Mouse (Mus musculus) heart, embryonic 16.5 days (tissue): Measurements from ENCODE around the gene Gm8298. TPM values are rescaled to one million over a fixed set of nuclear protein-coding genes. Genes with fewer than 3 reads are reported as not detected.
"Not testable (repeated sequence)": the region's sequence is repeated elsewhere in the genome, so short reads cannot be mapped to it uniquely, and the experiment has no call there.

ENCODE experiments used
- ATAC-seq: fragments of 200-750 bp; cut with Nextera tagmentation; replicated peaks from 2 replicates; pipeline ENCODE4 v1.8.0; 2017; ENCODE audit warnings: moderate number of reproducible peaks; ENCODE audit not compliant: insufficient read depth, low FRiP score; ENCODE audit errors: extremely low read depth
- H3K27ac ChIP-seq: fragments of 300-500 bp; sonication (generic); 2 replicates; pipeline ENCODE4 v1.5.1; 2014; ENCODE audit warnings: mild to moderate bottlenecking, low read length, control low read depth, moderate library complexity
- H3K27me3 ChIP-seq: fragments of 300-500 bp; sonication (generic); 2 replicates; pipeline ENCODE4 v1.6.1; 2014; ENCODE audit warnings: low read length, mixed read lengths; ENCODE audit not compliant: control insufficient read depth, insufficient read depth
- H3K36me3 ChIP-seq: fragments of 300-500 bp; sonication (generic); 2 replicates; pipeline ENCODE4 v1.6.1; 2014; ENCODE audit not compliant: control insufficient read depth, insufficient read depth
- H3K4me1 ChIP-seq: fragments of 300-500 bp; sonication (generic); 2 replicates; pipeline ENCODE4 v1.6.1; 2014; ENCODE audit warnings: low read length, mixed read lengths; ENCODE audit not compliant: control insufficient read depth, insufficient read depth
- H3K4me2 ChIP-seq: fragments of 300-500 bp; sonication (generic); 2 replicates; pipeline ENCODE4 v1.6.1; 2014; ENCODE audit warnings: low read depth, mild to moderate bottlenecking, control low read depth, low read length
- H3K4me3 ChIP-seq: fragments of 300-500 bp; sonication (generic); 2 replicates; pipeline ENCODE4 v1.5.1; 2014; ENCODE audit warnings: mild to moderate bottlenecking, control low read depth, low read length
- H3K9ac ChIP-seq: fragments of 300-500 bp; sonication (generic); 2 replicates; pipeline ENCODE4 v1.6.1; 2014; ENCODE audit warnings: low read length, control low read depth
- H3K9me3 ChIP-seq: fragments of 300-500 bp; sonication (generic); replicated peaks from 2 replicates; pipeline ENCODE4 v1.6.1; 2016; ENCODE audit warnings: low read length; ENCODE audit not compliant: control insufficient read depth
- WGBS: fragments of 180-500 bp; shearing (Covaris S2); extraction: QIAGEN DNeasy Blood & Tissue Kit; methylation state at CpG from one replicate; pipeline ENCODE4 v1.1.7; 2014; 5-methylcytosine and 5-hydroxymethylcytosine counted together
- polyA plus RNA-seq: library from polyadenylated mRNA; unstranded; fragments of >200 nt; fragmentation: Nextera tagmentation; extraction: Ambion mirVana; gene quantifications from 2 replicates; pipeline ENCODE4 v1.2.1, GENCODE M21; 2015

Gene Gm8298
- not detected in 2 replicates for polyA plus RNA-seq

DNA sequence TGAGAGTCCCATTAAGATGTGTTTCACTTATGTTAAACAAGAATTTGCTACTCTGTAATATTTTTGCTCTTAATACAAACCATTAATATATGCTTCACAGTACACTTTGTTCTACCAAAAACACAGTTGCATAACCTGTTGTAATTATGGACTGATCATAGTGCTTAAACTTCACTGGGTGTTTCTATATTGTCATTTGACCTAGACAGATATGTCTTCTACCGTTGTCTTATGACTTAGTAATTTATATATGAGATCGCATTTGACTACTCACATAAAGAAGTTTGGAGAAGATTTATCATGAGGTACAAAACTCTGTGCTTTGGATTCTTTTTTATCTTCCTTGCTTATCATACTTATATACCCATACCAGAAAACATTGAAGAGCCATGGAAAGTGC is at the start of gene Gm8298:
Gm8298 (plus strand) TSS at position 301 of the 400 bp plus-strand sequence.
- no peak for ATAC-seq
- no peaks in the 10 kb centered on the region for H3K9me3 ChIP-seq
- no peak within 1 kb of the TSS for H3K27ac ChIP-seq
- H3K4me2 ChIP-seq: no peak within 1 kb of the TSS
- WGBS: 86% methylated on average over 2 of the region's 2 CpGs
- no peak within 1 kb of the TSS for H3K4me3 ChIP-seq
- no peaks in the 10 kb centered on the region for H3K36me3 ChIP-seq
- no peaks in the 10 kb centered on the region for H3K4me1 ChIP-seq
- no peaks in the 10 kb centered on the region for H3K27me3 ChIP-seq
- no peak within 1 kb of the TSS for H3K9ac ChIP-seq

DNA sequence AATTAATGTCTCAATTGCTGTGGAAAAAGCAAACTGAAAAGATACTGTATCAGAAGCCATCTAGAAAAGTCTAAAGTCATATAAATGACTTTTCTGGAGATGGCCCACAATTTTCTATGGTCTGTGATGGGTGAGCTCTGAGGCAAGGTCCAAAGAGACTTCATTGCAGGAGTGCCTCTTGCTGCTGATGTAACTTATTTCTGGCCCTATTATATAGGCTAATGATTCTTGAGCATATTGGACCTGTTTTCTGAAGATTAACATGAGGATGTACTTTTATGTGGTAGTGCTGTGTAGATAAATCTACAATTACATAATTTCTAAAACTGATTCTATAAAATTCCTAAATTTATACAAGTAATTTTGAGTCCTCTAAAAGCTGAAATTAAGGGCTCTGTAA is 47.7 kb upstream of the Gm8298 start:
- no peaks in the 10 kb centered on the region for H3K9me3 ChIP-seq
- H3K9ac ChIP-seq: no peak overlapping the region
- no peaks in the 10 kb centered on the region for H3K36me3 ChIP-seq
- H3K4me1 ChIP-seq: no peaks in the 10 kb centered on the region
- no peak overlapping the region for H3K4me3 ChIP-seq
- no peaks in the 10 kb centered on the region for H3K27me3 ChIP-seq
- no peak overlapping the region for H3K4me2 ChIP-seq
- no peak for ATAC-seq
- no peak overlapping the region for H3K27ac ChIP-seq

GRCm38 (mm10) chr3:59870765-59871164 is 9.9 kb downstream of the Gm8298 start:
- Histone ChIP-seq H3K27me3 (no peaks in the 10 kb centered on the region), H3K36me3 (no peaks in the 10 kb centered on the region), H3K27ac (no peak overlapping the region), H3K9me3 (no peaks in the 10 kb centered on the region), H3K4me3 (no peak overlapping the region), H3K4me1 (no peaks in the 10 kb centered on the region), H3K9ac (no peak overlapping the region), H3K4me2 (no peak overlapping the region)
- WGBS: 19% methylated on average over 2 of the region's 2 CpGs
- ATAC-seq: no peak

- not testable (repeated sequence) for H3K9ac ChIP-seq, H3K4me2 ChIP-seq, H3K4me1 ChIP-seq, H3K4me3 ChIP-seq, H3K27me3 ChIP-seq, H3K9me3 ChIP-seq, H3K36me3 ChIP-seq, ATAC-seq, H3K27ac ChIP-seq
- WGBS: 40% methylated on average over 1 of the region's 1 CpGs
These were observed 16.8 kb downstream of the Gm8298 start for GRCm38 (mm10) chr3:59877601-59878000.

GRCm38 (mm10) chr3:59879801-59880554 is 19.1 kb downstream of the Gm8298 start:
- H3K4me3 ChIP-seq, H3K27me3 ChIP-seq, H3K27ac ChIP-seq, H3K9me3 ChIP-seq, H3K4me1 ChIP-seq, H3K4me2 ChIP-seq, H3K9ac ChIP-seq, H3K36me3 ChIP-seq, ATAC-seq: not testable (repeated sequence)
- 69% methylated on average over 7 of the region's 7 CpGs for WGBS

- H3K27me3 ChIP-seq: no peaks in the 10 kb centered on the region
- H3K4me2 ChIP-seq: no peak overlapping the region
- H3K9me3 ChIP-seq: no peaks in the 10 kb centered on the region
- no peaks in the 10 kb centered on the region for H3K36me3 ChIP-seq
- 50% methylated on average over 2 of the region's 2 CpGs for WGBS
- no peak for ATAC-seq
- no peak overlapping the region for H3K27ac ChIP-seq
- no peak overlapping the region for H3K4me3 ChIP-seq
- H3K4me1 ChIP-seq: no peaks in the 10 kb centered on the region
- no peak overlapping the region for H3K9ac ChIP-seq
These were observed 32.4 kb downstream of the Gm8298 start for GRCm38 (mm10) chr3:59893276-59893675.

DNA sequence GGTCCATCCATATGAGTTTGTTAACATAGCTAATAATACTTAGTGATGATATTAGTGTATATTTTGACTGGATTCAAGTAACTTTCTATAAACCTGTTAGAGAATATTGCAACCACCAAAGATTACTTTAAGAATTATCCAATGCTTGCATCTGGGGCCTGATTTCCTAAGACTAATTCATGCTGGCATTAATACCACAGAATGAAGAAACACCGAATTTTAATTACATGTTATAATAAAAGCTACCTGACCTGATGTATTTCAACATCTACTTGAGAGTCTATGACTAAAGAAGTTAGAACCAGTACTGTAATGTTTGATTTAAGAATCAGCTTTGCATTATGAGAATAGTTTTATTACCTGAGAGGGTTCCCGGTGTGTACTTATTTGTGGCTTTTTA is 64.1 kb downstream of the Gm8298 start, which contains the start of gene C130079G13Rik:
C130079G13Rik (plus strand) TSS at position 301 of the 400 bp plus-strand sequence.
- no peak within 1 kb of the TSS for H3K9ac ChIP-seq
- no peaks in the 10 kb centered on the region for H3K4me1 ChIP-seq
- no peaks in the 10 kb centered on the region for H3K9me3 ChIP-seq
- H3K36me3 ChIP-seq: no peaks in the 10 kb centered on the region
- no peak within 1 kb of the TSS for H3K4me3 ChIP-seq
- no peak for ATAC-seq
- H3K4me2 ChIP-seq: no peak within 1 kb of the TSS
- no peak within 1 kb of the TSS for H3K27ac ChIP-seq
- WGBS: 86% methylated on average over 2 of the region's 2 CpGs
- H3K27me3 ChIP-seq: no peaks in the 10 kb centered on the region

Other genes starting within 250 kb of the Gm8298 start
- gene Gm5538, start 131.3 kb upstream of the Gm8298 start, polyA plus RNA-seq: not detected in 2 replicates
- not detected in 2 replicates for gene C130079G13Rik, start 64.2 kb downstream of the Gm8298 start, polyA plus RNA-seq
- not detected in 2 replicates for gene Aadacl2, start 145.7 kb downstream of the Gm8298 start, polyA plus RNA-seq
- 0.44 and 0.45 TPM in 2 replicates for gene Aadac, start 164.7 kb downstream of the Gm8298 start, polyA plus RNA-seq
- 0.14 and 0.21 TPM in 2 replicates for gene Sucnr1, start 220.8 kb downstream of the Gm8298 start, polyA plus RNA-seq